Mouse (Mus musculus): ENCODE measurements around the gene Mpg.

DNA sequence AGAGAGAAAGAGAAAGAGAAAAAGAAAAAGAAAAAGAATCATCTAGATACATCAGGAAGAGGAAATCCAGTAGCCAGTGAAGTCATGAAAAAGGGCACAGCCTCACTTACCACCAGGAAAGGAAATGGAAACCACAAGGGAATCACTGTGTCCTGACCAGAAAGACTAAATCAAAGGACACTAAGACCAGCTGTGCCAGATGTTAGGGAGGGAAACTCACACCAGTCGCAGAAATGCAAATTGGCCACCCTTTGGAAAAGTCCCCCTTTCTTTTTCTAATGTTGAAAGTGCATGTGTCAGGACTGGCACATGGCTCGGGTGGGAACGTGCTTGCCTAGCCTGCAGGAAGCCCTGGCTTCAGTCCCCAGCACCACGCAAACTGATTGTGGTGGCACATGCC is 44.9 kb downstream of the Mpg start:
- TF ChIP-seq CTCF (IDR thresholded peaks at IDR 0.05; ENCODE audit: low read depth) (no peak), EP300 (IDR thresholded peaks at IDR 0.05; ENCODE audit: low read depth) (no peak)
